Mouse (Mus musculus) inflammation-experienced regulatory T-cells, adult 6 months (primary cell): Measurements from ENCODE around the gene Inpp5a. TPM values are rescaled to one million over a fixed set of nuclear protein-coding genes. Genes with fewer than 3 reads are reported as not detected.
"Not testable (repeated sequence)": the region's sequence is repeated elsewhere in the genome, so short reads cannot be mapped to it uniquely, and the experiment has no call there.

Experiments used
- ATAC-seq: one replicate; pipeline ENCODE4 v1.8.0; 2017
- polyA plus RNA-seq, 3 experiments: library from polyadenylated mRNA; unstranded; fragments of 100-300 nt; shearing (Covaris generic); gene quantifications; one replicate each; pipeline ENCODE4 v1.2.1; 2017

The Inpp5a gene
- polyA plus RNA-seq, 3 experiments from 2014 or later: 2.5 to 9.3 (median 7.2) TPM

DNA sequence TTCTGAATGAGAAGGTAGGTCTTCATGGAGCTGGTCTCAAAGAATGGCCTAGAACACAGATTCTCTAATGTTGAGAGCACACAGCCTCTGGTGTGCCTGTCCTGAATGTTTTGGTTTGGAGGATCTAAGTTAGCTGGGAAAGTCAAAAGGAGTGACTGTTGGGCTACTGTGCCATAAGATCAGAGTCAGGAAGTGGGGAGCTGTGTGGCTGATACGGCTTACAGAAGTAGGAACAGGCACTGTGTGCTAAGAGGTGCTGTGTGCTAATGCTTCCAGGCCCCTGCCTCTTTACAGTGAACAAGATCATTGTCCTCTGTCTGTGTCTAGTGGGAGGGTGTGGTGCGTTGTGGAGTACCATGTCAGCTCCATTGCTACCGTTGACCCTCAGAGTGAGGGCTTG is 12.0 kb downstream of the Inpp5a start:
- peak; percentile 53 for ATAC-seq

DNA sequence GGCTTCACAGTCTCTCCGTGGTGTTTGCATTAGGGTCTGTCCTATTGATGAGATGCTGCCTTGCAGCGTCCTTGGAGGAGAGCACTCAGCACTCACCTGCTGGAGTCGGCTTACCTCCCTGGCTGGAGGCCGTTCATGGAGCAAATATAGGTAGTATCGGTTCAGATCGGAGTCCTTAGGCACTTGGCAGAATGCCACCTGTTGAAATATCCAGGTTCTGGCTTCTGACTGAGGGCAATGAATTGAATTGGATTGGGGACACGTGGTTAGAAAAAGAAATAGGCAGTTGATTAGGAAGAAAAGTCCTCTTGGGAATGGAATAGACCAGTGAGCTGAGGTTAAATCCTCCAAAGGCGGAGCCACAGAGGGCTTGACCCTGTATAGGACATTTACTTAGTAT is 12.9 kb downstream of the Inpp5a start:
- ATAC-seq: no peak

DNA sequence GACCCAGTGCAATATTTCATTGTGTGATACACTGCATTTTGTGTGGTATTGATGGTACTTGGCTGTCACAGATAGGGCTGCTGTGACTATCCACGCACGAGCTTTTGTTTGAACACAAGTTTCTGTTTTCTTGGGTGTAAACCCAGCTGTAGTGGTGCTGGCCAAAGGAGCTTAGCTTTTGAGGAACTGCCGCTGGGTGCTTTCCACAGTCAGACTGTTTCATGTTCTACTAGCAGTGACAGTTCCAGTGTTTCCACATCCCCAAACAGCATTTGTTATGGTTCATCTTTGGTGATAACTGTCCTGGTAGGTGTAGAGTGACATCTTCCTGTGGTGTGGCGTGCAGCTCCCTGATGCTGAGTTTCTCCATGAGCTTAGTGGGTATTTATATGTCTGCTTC is 13.8 kb downstream of the Inpp5a start:
- no peak for ATAC-seq

DNA sequence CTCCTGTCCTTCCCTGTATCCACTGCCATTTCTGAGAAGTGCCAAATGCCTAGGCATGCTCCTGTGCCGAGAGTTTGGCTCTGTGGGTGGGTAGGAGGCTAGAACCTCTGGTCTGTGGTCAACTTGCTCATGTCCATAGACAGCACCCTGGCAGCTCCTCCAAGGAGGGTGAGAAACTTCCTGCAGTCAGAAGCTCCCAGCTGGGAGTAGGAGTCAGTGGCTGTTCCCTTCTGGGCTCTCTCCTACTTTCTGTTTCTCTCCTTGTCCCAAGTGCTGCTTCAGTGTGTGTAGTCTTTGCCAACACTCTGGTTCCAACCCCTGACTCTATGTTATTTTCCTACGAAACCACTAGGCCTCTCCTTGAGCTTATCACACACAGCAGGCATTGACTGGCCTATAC is 17.7 kb downstream of the Inpp5a start:
- ATAC-seq: no peak

DNA sequence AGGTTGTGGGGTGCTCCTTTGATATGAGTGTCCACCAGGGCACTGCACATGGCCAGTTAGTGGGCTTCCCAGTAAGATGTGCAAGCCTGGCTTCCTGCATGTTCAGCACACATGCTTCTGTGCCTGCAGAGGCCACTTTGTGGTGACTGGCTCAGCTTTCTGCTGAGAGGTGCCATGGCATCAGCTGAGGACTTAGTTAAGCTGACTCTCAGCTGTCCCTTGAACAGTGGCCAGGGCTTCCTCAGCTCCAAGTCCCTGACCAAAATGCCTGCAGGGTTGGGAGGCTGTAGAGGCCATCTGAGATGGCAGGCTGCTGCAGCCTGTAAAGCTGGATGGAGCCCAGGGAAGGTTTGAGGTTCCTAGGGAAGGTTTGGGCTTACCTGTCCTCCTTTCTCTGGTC is 19.1 kb downstream of the Inpp5a start:
- no peak for ATAC-seq

DNA sequence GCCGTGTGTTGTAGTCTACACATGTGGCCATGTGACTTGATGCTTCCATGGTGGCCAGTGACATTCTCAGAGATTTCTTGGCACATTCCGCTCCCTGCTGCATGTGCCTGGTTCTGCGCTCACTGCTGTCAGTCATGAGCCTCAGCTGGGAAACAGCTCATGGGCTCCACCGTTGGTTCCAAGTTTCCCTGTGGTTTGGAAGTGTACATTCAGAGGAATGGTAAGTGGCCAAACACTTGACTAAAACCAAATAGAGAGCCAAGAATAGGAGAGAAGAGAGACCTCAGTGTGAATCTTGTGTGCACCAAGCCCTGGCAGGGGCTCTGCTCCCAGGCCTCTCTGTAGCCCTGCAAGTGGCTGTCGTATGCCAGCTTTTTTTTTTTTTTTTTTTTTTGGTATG is 21.0 kb downstream of the Inpp5a start:
- ATAC-seq: no peak

DNA sequence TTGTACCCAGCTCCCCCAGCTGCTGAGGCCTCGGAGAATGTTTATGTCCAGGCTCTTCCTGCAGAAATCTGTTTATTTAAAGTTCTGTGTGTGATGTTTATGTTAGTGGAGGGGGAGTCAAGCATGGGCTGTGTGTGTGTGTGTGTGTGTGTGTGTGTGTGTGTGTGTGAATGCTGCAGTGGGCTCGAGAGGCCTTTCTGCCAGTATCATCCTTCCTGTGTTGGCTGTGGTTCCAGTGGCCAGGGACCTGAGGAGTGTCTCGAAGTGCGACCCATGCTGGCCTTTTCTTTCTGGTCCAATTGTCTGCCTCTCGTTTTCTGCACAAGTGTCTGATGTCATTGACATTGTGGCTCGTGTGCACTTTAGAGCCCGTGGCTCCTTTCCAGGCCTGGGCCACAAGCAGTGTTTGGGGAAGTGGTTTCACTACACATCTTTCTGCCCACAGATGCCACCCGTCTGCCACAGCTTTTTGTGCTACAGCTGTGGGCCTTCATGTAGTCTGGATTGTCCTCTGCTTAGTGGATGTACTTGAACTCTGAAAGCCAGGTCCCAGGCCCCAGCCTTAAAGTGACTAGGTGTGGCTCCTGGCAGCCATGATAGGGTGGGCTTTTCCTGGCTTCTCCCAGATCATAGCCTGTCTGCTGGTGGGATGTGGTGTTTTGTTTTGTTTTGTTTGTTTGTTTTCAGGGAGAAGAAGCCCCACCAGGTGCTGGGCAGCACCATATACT is 23.5 kb downstream of the Inpp5a start:
- peak; percentile 38 for ATAC-seq

DNA sequence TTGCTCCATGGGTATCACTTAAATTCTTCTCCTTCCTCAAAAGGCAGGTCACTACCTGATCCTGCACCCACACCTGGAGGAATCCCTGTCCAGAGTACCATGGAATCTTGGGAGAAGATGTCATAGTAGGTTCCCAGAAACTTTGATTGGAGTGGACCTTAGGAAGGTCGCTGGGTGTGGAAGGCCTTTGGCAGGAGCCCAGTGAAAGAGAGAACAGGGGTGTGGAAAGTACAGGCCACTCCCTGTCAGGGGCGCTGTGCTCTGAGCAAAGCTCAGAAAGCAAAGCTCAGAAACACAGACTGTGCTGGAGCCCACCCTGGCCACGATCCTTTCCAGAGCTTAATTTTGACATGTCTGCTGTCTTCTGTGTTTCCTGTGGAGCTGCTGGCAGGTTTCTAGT is 24.5 kb downstream of the Inpp5a start:
- ATAC-seq: no peak

DNA sequence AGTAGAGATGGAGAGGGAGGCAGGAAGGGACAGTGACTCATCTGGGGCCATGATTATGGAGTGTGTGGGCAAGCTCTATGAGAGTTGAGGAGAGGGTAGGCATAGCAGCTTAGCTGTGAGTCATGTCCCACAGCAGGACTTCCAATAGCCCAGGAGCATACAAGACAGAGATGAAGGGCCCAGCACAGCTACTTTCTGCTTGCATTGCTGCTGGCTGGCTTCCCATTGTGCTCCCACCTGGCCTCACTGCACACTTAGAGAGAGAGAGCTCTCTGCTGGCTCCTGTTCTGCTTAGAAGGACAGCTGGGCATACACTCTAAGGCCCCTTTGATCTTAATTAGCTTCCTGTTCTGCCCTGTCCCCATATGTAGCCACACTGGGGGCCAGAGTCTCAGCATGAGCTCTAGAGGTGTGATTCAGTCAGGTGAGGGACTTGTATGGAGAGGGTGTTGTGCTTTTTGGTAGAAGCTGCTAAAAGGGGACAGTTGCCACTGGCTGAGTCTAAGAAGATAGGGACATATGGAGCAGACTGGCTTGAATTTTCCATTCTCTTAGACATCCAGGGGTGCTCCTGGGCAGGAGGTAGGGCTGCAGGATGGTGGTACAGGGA is 26.8 kb downstream of the Inpp5a start:
- ATAC-seq: no peak

DNA sequence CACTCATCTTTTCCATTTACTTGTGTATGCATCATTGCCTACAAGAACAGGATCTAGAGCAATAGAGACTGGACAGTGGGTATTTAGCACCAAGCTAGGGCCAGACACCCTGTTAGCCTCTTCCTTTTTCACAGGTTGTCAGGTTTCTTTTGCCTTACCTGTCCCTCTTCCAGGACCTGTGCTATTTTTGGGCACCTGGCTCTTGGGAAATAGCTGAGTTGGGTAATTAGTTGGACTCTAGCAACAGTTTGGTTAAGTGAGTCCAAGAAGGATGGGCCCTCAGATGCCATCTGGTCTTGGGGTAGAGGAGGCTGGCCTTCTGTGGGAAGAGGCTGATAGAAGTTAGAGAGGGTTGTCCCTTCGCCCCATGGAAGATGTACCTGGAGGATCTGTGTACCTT is 29.5 kb downstream of the Inpp5a start:
- ATAC-seq: no peak

DNA sequence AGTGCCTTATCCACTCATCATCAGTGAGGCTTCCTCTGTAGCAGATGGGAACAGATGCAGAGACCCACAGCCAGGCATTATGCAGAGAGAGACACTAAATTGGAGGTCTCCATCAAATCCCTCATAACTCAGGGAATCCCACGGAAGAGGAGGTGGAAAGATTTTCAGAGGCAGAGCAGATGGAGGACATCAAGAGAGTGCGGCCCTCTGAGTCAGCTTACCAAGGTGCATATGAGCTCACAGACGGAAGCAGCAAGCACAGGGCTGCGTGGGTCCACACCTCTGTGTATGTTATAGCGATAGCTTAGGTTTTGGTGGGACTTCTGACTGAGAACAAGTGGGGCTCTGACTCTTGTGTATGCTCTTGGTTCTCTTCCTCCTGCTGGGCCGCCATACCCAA is 33.9 kb downstream of the Inpp5a start:
- no peak for ATAC-seq

DNA sequence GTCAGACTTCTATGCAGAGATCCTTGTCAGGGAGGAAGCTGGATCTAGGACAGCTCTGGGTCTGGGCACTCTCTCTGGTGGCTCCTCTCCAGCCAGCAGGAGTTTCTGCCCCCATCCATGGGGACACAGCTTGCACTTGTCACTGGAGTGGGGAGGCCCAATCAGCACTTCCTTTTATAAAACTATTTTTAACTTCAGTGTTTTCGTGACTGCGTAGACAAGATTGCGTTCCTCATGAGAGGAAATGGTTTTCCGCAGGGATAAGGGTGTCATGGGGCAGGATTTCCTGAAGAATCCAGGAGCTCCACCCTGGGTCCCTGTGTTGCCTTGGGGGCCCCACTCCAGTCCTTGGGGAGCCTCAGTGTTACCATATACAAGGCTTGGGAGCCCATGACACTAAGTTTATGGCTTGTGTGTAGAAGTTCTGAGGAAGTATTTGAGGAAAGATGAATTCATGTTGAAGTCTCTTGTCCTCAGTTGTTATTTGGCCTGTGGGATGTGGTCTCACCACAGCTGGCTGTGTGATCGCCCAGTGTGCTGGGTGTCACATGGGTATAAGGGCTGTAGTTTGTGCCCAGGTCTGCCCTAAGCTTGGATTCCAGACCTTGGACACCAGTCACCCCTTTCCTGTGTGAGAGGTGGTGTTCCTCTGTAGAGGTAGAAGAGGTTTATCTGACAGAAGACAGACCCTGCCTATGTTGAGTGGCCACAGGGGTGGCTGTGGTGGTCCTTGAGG is 45.4 kb downstream of the Inpp5a start:
- ATAC-seq: no peak

DNA sequence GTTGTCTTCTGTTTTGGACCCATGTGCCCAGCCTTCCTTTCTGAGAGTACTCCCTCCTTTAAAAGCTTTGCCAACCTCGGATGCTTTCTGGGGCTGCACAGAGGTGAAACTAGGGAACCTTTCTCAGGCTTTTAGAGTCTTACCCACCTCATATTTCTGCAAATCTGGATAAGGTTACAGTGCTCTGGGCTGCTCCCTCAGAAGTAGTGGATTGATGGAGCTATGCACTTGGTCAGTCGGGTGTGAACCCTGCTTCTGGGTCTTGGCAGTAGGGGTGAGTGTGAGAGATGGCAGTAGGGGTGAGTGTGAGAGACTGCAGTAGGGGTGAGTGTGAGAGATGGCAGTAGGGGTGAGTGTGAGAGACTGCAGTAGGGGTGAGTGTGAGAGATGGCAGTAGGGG is 46.0 kb downstream of the Inpp5a start:
- ATAC-seq: not testable (repeated sequence)

DNA sequence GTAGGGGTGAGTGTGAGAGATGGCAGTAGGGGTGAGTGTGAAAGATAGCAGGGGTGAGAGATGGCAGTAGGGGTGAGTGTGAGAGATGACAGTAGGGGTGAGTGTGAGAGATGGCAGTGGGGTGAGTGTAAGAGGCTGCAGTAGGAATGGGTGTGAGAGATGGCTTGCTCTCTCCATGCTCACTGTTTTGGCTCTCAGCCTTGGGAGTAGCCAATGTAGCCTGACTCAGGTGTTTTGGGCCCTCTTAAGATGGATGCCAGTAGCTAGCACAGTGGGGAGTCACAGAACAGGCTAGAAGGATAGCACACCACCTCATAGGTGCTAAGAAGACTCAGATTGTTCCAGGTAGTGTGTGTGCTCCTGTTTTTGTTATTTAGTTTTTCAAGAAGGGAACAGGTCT is 46.8 kb downstream of the Inpp5a start:
- no peak for ATAC-seq

DNA sequence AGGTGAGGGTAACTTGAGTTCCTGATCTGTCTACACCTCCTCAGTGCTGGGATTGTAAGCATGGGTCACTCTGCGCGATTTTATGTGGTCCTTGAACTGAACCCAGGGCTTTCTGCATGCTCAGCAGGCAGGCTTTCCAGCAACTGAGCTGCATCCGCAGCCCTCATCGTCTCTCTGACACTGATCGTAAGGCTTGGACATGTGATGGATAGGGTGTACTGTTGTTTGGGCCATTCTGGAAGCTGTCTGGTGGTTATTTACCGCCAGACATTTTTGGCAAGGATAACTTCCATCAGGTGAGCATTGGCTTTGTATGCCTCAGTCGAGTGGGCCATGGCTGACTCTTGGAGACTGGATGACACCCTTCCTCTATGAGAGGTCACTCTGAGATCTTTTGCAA is 48.0 kb downstream of the Inpp5a start:
- no peak for ATAC-seq

DNA sequence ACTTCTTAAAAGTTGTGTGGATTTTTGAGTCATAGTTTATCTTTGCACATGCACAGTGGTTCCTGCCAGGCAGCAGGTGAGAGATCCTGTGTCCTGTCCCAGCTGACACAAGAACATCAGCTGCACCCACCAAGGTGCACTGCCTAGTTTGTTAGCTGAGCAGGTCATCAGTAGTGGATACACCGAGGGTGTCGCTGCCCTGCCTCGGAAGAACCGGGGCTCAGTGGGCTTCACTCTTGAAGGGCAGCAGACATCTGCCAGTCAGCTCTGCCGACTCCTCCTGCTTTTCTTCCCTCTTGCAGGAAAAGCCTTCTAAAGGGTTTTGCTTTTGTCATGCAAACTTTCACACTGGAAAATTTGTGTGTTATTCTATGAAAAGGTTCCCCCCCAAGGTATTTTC is 48.6 kb downstream of the Inpp5a start:
- ATAC-seq: no peak

DNA sequence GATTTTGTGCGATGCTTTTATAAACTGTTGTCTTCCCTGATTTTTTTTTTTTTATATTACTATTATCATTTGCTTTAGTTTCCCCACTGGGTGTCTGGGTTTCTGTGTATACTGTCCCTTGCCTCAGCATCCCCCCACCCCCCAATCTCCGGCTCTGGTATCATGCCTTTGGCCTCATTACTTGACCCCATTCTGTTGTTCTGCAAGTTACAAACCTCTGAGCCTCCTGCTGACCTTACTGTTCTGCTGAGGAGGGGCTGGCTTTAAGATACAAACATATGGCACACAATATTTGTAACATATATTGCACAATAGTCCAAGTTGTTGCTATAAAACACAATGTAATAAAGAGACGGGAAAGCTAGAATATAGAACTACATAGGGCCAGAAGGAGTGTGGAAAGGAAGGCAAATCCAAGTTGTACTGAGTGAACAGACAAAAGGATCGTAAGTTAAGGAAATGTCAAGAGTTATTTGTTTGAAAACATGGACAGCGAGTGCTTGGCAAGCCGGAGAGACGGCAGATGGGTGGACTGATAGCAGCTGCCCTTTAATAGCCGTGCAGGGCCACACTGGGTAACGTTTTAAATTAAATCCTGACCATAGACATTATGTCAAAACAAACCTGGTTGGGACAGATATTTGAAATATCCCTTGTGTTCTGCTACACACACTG is 49.2 kb downstream of the Inpp5a start:
- no peak for ATAC-seq

DNA sequence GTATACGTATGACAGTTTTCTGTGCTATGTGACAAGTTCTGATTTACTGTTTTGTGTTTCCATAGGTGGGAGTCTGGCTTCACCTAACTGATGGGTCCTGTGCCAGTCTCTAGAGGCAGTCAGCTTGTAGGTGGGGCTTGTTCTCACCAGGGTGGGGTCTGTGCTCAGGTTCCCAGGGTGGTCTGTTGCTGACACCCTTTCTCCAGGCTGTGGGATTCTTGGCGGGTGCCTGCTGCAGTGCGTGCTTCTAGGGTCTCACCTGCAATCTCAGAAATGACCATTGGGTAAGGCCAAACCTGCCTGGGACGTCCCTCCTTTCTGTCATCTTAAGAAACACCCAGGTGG is 49.7 kb downstream of the Inpp5a start:
- no peak for ATAC-seq

DNA sequence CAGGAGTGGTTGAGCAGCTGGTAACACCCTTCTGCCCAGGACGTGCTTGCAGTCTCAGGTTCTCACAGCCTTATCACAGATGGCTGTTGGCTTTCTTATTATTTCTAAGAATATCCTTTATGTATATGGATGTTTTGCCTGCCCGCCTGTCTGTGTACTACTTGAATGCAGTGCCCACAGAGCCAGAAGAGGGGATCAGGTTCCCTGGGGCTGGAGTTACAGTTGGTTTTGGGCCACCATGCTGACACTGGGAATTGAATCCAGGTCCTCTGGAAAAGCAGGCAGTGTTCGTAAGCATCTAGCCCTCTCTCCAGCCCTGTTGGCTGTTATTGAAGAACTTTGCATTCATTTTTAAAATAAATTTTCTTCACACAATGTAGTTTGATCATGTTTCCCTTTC is 50.1 kb downstream of the Inpp5a start:
- no peak for ATAC-seq

DNA sequence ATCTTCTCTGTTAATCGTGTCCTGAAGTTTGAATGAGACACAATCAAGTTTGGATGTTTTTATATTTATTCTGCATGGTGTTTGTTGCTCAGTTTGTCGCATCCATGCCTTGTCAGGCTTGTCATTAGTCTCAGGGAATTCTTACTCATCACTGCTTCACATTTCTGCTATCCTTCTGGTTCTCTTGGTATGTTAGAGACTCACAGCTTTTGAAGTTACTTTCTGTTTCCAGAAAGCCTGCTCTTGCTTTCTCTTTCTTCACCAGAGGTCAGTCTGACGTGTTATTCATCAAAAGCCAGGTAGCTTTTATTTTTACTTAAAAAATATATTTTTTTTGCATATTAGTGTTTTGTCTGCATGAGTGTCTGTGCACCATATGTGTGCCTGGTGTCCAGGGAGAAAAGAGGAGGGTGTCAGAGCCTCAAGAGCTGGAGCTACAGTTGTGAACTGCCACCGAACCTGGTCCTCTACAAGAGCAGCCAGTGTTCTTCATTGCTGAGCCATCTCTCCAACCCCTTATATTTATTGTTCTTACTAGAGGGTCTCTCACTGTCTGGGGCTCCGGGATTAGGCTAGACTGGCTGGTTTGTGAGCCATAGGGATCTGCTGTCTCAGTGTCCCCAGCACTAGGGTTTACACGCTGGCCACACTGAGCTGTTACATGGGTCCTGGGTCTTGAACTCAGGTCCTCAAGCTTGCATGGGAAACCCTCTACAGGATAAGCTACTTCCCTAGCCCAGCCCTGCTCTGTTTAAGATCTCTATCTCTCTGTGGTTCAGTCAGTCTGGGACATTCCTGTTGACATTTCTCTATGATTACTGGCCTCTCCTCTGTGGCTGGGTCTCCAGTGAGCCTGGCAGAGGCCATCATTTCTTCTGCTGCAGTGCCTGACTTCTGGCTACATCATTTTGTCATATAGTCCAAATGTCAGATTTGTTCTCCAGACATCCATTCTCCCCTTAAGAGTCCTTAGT is 51.3 kb downstream of the Inpp5a start:
- ATAC-seq: peak; percentile 76

DNA sequence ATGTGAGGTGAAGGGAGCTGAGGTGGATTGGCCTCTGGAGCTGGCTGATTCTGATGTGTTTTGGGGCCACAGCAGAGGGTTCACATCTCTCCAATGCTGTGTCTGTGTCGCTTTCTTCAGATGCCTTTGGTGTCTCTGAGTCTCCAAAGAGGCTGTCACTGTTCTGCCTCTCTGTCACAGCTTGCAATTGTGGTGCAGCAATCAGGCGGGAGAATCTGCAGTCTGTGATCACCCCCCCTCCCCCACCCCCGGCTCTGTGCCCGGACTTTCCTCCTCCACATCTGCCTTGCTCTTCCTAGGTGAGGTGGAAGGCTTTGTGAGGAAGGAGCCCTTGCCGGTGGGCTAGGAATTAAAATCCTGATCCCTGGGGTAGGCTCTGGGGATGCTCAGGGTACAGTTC is 52.1 kb downstream of the Inpp5a start:
- no peak for ATAC-seq

DNA sequence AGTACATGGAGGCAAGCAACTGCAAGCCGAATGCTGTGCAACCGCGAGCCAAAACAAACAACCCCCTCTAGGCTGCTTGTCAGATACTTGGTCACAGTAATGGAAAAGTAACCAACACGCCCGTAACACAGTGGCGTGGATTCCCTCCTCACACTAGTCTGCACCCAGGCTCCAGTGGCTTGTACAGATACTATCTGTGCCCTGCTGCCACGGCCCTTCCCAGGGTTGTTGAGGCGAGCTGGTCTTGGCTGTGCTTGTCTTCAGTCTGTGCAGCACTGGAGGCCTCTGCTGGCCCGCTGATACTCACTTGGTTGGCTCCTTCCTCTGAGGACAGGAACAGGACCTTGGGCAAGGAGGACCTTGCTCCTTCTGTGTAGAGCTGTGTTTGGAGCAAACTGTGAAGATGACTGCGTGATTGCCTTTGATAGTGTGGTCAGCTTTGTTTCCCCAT is 52.9 kb downstream of the Inpp5a start:
- ATAC-seq: no peak
